Mouse (Mus musculus) layer of hippocampus, adult 11-12 months (tissue): ENCODE results near the gene Arpc3.

Experiments used
- DNase-seq: peaks from one replicate; pipeline ENCODE4 v3.0.0; 2022; ENCODE audit warnings: low spot score

Gene Arpc3

GRCm38 (mm10) chr5:122391786-122392180 lies at the start of gene Arpc3:
Gene Arpc3, plus strand, starts transcription at chr5:122391878.
- DNase-seq = peak; percentile 93

DNA sequence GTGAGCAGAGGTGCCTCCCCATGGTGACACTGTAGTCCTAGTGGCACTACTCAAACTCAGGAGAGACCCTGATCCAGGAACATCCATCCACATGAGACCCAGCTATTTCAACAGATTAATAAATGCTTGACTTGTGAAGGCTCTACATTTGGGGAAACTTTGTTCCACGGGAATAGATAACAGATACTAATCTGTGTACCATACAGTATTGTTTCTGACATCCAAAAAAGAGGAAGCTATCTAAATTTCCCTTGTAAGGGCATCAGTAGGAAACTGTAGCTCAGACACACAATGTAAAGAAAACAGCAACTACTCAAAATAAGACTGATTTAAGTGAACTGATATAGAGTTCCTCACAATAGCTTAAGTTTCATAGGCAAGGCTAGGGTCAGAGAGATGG lies 48.8 kb upstream of the Arpc3 start:
- no peak for DNase-seq

- DNase-seq = no peak
Measured at GRCm38 (mm10) chr5:122343768-122344167, 47.9 kb upstream of the Arpc3 start.

DNA sequence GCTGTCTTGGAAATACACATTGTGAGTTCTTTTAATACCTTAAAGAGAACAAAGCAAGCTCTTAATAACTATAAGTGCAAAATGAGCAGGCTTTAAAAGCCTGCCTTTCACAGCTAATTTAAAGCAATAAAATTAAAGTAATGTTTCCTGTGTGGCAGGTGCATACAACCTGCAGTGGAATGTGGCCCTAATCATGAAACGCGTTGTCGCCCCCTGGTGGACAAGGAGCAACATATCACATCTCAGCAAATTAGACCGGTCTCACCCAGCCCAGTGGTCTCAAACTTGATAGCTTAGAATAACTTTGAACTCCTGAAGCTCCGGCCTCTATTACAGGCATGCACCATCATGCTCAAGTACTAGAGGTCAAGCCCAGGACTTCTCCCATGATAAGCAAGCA lies 47.4 kb upstream of the Arpc3 start:
- DNase-seq = peak; percentile 69

DNA sequence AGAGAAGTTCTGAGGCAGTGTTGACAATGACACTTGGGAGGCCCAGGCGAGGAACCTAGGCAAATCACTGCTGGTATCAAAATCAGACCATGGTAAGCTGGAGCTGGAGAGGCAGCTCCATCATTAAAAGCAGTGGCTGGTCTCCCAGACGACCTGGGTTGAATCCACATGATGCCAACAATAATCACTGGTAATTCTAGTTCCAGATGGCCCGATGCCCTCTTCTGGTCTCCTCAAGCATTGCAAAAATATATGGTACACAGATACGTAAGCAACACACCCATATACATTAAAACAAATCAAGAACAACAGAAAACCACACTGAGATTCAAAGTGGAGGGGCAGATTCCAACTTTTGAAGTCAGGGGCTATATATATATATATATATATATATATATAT lies 45.9 kb upstream of the Arpc3 start:
- no peak for DNase-seq

- peak; percentile 97 for DNase-seq
Measured at GRCm38 (mm10) chr5:122353807-122354491, 37.7 kb upstream of the Arpc3 start, which contains the start of the genes Rad9b and Vps29. Gene Rad9b, minus strand, starts transcription at chr5:122354233. Gene Vps29, plus strand, starts transcription at chr5:122354369.

GRCm38 (mm10) chr5:122354492-122355067 lies 37.1 kb upstream of the Arpc3 start:
- DNase-seq = no peak

DNA sequence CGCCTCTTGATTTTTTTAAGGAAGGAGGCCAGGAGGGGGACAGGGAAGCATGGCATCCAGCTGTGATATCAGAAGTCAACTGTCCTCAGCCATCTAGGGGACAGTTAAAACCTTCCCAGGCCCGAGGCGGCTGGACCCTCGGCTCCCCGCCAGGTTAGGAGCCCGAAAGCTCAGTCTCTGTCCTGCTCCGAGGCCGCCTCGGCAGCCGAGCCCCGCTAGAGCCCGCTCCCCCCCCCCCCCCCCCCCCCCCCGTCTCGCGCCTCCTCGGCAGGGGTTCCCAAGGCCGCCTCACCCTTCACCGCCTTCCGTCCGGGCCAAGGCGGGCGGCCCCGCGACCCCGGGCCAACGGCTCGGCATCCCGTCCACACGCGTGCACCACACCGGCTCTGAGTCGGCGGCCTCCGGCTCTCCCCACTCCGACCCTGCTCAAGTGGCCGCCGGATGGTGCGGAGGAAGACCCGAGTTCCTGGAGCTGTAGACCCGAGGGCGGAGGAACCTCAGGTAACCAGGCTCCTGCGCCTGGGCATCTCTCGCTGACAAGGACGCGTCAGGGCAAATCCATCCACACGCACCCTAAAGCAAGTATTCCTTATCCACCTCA lies 20.0 kb upstream of the Arpc3 start, which contains the start of gene Gpn3:
Gpn3 (plus strand) TSS at position 286 of the 601 bp plus-strand sequence.
- no peak for DNase-seq

DNA sequence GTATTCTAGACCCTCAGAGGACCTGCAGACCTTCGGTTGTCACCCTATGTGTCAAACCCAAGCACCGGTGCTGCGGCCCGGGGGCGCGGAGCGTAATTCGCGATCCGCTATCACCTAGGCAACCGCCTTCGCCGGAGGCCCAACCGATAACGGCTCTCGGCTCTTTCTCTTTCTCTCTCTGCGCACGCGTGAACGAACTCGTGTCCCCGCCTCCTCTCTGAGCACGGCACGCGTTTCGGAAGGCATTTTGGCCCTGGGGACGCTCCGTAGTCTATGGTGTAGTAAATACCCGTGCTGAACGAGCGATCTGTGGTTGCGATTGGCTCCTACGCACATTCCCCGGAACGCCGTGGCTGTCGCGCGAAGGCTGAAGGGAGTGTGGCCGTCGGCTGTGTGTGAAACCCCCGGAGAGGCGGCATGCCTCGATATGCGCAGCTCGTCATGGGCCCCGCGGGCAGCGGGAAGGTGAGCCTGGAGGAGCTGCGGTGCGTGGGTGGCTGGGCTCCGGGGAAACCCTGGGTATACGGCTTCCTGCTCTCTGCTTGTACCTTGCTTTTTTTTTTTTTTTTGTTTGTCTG lies 19.4 kb upstream of the Arpc3 start, which contains the start of gene Fam216a:
Fam216a (minus strand) TSS at position 173 of the 578 bp plus-strand sequence.
- peak; percentile 99 for DNase-seq

- no peak for DNase-seq
Measured at GRCm38 (mm10) chr5:122372878-122373277, 18.8 kb upstream of the Arpc3 start.

DNA sequence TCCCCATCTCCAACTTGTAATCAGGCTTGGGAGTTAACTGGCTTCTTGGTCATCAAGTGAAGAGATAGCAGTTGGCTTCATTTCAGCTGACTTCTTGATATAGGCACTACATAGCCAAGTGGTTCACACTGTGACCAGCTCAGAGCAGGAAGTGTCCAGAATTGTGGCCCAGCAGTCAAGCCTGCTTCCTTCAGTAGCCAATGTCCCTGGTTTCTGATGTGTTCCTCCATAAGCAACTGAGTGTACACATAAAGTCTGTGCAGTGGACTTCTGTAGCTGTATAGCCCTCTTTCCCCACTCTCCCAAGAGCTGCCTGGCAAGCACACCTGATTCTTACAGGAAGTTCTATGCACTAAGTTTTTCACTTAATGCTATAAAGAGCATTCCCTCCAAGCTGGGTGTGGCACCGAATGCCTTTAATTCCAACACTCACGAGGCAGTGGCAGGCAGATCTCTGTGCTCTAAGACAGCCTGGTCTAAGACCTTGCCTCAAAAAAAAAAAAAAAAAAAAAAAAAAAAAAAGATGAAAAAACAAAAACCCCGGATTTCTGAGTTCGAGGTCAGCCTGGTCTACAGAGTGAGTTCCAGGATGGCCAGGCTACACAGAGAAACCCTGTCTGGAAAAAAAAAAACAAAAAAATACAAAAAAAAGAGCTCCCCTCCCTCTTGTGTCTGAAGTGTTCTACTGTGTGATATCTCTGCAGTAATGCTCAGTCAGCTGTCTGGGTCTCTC lies 14.4 kb upstream of the Arpc3 start:
- no peak for DNase-seq

GRCm38 (mm10) chr5:122378171-122378570 lies 13.5 kb upstream of the Arpc3 start:
- no peak for DNase-seq

- DNase-seq = peak; percentile 90
Measured at GRCm38 (mm10) chr5:122379374-122380155, 12.1 kb upstream of the Arpc3 start.

DNA sequence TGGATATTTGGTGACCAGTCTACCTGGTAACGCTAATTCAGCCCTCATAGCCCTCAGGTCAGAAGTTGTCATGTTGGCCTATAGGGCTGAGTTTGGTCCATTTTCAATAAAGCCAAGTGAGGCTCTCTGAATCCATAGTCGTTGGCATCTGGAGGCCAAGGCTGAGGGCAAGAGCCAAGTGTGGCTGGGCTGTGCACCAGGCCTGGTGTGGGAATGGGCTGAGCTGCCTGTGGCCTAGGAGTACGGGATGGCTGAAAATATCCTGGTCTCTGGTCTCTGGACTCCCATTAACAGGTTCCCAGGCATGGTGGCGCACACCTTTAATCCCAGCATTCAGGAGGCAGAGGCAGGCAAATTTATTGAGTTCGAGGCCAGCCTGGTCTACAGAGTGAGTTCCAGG lies 1.7 kb upstream of the Arpc3 start:
- DNase-seq = no peak

- no peak for DNase-seq
Measured at GRCm38 (mm10) chr5:122390671-122391070, 1.0 kb upstream of the Arpc3 start.

DNA sequence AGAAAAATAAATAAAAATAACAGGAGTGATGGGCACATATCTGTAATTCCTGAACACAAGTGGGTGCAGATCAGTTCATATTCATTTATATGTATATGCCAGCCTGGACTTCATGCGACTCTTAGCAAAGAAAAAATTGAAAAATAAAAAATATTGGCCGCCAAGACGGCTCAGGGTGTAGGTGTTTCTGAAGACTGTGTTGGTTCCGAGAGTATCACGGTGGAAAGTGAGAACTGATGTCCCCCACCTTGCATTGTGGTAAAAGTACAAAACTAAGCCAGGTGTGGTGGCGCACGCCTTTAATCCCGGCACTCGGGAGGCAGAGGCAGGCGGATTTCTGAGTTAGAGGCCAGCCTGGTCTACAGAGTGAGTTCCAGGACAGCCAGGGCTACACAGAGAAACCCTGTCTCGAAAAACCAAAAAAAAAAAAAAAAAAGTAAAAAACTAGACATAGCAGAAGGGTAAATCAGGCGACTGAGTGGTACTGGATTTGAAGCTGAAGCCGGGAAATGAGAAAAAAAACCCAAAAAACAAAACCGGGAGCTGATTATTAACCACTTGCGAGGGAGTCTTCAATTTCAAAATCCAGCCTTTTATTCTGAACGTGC lies 396 bp upstream of the Arpc3 start:
- no peak for DNase-seq

DNA sequence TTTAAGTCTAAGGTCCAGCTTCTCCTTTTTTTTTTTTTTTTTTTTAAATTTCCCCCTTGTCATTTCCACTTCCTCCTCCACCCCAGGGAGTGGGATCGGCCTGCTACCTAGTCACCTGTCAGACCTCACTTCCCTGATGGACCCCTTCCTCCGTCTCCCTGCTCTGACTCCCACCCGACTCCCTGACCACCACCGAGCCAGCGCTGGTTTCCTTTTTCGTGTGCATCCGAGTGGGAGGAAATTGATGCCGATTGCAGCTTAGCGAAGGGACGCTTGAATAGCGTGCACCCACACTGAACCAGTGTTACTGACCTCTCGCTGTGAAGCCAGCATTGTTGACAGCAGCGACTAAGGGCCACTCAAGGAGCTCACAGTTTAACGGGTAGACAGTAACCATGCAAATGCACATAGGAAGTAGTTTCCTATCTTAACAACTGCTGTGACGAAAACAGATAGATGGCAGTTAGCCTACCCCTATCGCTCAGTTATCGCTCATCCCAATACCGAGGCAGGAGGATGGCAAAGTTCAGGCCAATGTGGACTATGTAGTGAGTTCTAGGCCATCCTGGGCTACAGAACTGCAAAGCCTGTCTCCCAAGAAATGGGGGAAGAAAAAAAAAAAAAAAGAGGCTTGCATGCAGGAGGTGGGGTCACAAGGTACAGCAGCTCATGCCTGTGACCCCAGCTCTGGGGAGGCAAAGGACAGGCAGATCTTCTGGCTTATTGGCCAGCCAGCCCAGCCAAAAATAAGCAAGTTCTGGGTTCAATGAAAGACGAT lies 738 bp downstream of the Arpc3 start:
- no peak for DNase-seq

- DNase-seq = peak; percentile 73
Measured at GRCm38 (mm10) chr5:122393887-122394286, 2.2 kb downstream of the Arpc3 start.

GRCm38 (mm10) chr5:122396791-122397190 lies 5.1 kb downstream of the Arpc3 start:
- DNase-seq = no peak

DNA sequence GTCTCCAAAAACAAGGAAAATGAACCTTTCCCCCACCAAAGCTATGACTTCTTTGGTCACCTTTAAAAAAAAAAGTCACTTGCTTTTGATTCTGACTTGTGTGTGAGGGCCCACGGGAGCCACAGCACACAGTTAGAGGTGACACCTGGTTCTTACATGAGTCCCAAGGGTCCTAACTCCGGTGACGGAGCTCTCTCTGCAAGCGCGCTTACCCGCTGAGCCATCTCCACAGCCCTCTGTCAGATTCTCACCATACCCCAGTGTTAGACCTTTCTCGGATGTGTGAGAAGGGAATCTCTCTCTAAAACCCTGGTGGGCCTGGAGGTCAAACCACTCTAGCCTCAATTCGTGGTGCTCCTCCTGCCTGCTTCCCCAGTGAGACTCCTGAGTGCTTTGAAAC lies 5.8 kb downstream of the Arpc3 start:
- no peak for DNase-seq
